Mouse (Mus musculus) embryonic facial prominence, embryonic 11.5 days (tissue): ENCODE measurements around the gene Ptges3. TPM values are rescaled to one million over a fixed set of nuclear protein-coding genes. Genes with fewer than 3 reads are reported as not detected.
"Not testable (repeated sequence)": the region's sequence is repeated elsewhere in the genome, so short reads cannot be mapped to it uniquely, and the experiment has no call there.

Experiments used
- ATAC-seq: fragments of 200-750 bp; cut with Nextera tagmentation; replicated peaks from 2 replicates; pipeline ENCODE4 v1.8.0; 2017; ENCODE audit warnings: low read depth; ENCODE audit not compliant: insufficient number of reproducible peaks, low FRiP score, low TSS enrichment
- DNase-seq: peaks from one replicate; pipeline ENCODE4 v3.0.0-alpha.2; 2015; ENCODE audit warnings: low spot score
- H3K27ac ChIP-seq: fragments of 300-500 bp; sonication (generic); replicated peaks from 2 replicates; pipeline ENCODE4 v1.5.1; 2014; ENCODE audit warnings: mild to moderate bottlenecking, low read depth, low read length, control low read depth
- H3K27me3 ChIP-seq: fragments of 300-500 bp; sonication (generic); 2 replicates; pipeline ENCODE4 v1.6.1; 2014; ENCODE audit warnings: mild to moderate bottlenecking, low read length, moderate library complexity, mixed read lengths; ENCODE audit not compliant: control insufficient read depth, insufficient read depth
- H3K36me3 ChIP-seq: fragments of 300-500 bp; sonication (generic); replicated peaks from 2 replicates; pipeline ENCODE4 v1.6.1; 2014; ENCODE audit warnings: low read depth, mild to moderate bottlenecking, low read length, moderate library complexity, mixed read lengths; ENCODE audit not compliant: control insufficient read depth, insufficient read depth
- H3K4me1 ChIP-seq: fragments of 300-500 bp; sonication (generic); 2 replicates; pipeline ENCODE4 v1.6.1; 2014; ENCODE audit warnings: low read length, mixed read lengths; ENCODE audit not compliant: control insufficient read depth, insufficient read depth
- H3K4me2 ChIP-seq: fragments of 300-500 bp; sonication (generic); 2 replicates; pipeline ENCODE4 v1.6.1; 2014; ENCODE audit warnings: low read depth, mild to moderate bottlenecking, control low read depth, low read length, moderate library complexity
- H3K4me3 ChIP-seq: fragments of 300-500 bp; sonication (generic); 2 replicates; pipeline ENCODE4 v1.5.1; 2014; ENCODE audit warnings: low read depth, low read length, control low read depth
- H3K9ac ChIP-seq: fragments of 300-500 bp; sonication (generic); replicated peaks from 2 replicates; pipeline ENCODE4 v1.6.1; 2014; ENCODE audit warnings: mild to moderate bottlenecking, control low read depth, low read length
- H3K9me3 ChIP-seq: fragments of 300-500 bp; sonication (generic); replicated peaks from 2 replicates; pipeline ENCODE4 v1.6.1; 2016; ENCODE audit warnings: mild to moderate bottlenecking, low read length, inconsistent platforms, mixed read lengths; ENCODE audit not compliant: control insufficient read depth
- WGBS: fragments of 180-500 bp; shearing (Covaris S2); extraction: QIAGEN DNeasy Blood & Tissue Kit; methylation state at CpG from one replicate; pipeline ENCODE4 v1.1.7; 2014; 5-methylcytosine and 5-hydroxymethylcytosine counted together
- polyA plus RNA-seq: library from polyadenylated mRNA; unstranded; fragments of >200 nt; fragmentation: Nextera tagmentation; extraction: Ambion mirVana; gene quantifications from 2 replicates; pipeline ENCODE4 v1.2.1, GENCODE M21; 2014

Ptges3 gene
- polyA plus RNA-seq, 1 experiment from 2014 or later, result 733 TPM

DNA sequence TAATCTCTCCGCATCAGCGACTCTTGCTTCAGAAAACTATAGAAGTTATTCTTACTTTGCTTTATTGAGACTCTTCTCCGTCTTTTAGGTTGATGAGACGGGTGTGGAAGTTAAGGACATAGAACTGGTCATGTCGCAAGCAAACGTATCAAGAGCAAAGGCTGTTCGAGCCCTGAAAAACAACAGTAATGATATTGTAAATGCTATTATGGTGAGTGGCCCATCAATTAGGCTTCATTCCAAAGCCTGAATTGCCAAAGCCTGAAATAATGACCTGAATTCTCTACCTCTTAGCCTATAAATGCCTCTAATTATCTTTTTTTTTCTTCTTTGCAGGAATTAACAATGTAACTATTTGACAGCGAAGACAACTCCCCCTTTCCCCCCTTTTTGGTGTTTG, 10.6 kb upstream of the Ptges3 start:
- H3K27me3 ChIP-seq, result no peaks in the 10 kb centered on the region
- no peak for DNase-seq
- H3K4me1 ChIP-seq, result no peaks in the 10 kb centered on the region
- no peak overlapping the region for H3K9ac ChIP-seq
- H3K9me3 ChIP-seq, result no peaks in the 10 kb centered on the region
- H3K4me2 ChIP-seq, result no peak overlapping the region
- H3K4me3 ChIP-seq, result no peak overlapping the region
- H3K27ac ChIP-seq, result no peak overlapping the region
- ATAC-seq, result no peak
- H3K36me3 ChIP-seq, result peaks cover 24% of the 10 kb centered on the region
- WGBS, result 94% methylated on average over 8 of the region's 8 CpGs

DNA sequence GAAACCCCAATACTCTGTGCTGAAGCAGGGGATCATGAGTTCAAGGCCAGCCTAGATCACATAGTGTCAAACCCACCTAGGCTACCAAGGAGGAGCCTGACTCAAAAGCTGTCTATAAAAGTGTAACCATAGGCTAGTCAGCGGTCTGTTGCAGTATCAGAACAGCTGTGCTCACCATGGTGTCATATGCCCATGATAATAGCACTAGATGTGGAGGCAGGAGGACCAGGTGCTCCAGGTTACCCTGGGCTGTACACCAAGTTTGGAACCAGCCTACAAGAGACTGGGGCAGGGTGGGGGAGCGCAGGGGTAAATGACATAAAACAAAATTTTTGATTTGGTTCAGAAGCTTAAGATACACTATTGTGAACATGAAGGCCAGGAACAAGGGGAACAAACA, 9.0 kb upstream of the Ptges3 start:
- H3K9ac ChIP-seq, result no peak overlapping the region
- H3K4me2 ChIP-seq, result no peak overlapping the region
- H3K27me3 ChIP-seq, result no peaks in the 10 kb centered on the region
- H3K4me1 ChIP-seq, result no peaks in the 10 kb centered on the region
- no peaks in the 10 kb centered on the region for H3K9me3 ChIP-seq
- no peak overlapping the region for H3K27ac ChIP-seq
- no peak for DNase-seq
- ATAC-seq, result no peak
- WGBS, result 96% methylated on average over 2 of the region's 2 CpGs
- H3K36me3 ChIP-seq, result peaks cover 22% of the 10 kb centered on the region
- H3K4me3 ChIP-seq, result no peak overlapping the region

DNA sequence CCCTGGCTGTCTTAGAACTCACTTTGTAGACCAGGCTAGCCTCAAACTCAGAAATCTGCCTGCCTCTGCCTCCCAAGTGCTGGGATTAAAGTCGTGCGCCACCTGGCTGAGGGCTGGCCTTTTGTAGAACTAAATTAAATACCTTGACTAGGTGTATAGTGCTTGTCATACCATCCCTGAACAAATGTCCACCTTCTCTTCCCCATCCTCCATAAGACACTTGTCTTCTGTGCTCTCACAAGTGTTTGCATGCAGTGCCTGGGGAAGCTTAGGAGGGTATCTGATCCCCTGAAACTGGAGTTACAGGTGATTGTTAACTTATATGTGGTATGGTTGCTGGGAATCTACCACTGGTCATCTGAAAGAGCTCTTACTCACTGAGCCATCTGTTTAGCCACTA, 8.4 kb upstream of the Ptges3 start:
- Histone ChIP-seq H3K4me3 (no peak overlapping the region), H3K4me2 (no peak overlapping the region), H3K4me1 (no peaks in the 10 kb centered on the region), H3K9ac (no peak overlapping the region), H3K36me3 (peaks cover 22% of the 10 kb centered on the region), H3K9me3 (no peaks in the 10 kb centered on the region), H3K27ac (no peak overlapping the region), H3K27me3 (no peaks in the 10 kb centered on the region)
- WGBS, result 83% methylated on average over 2 of the region's 2 CpGs
- no peak for DNase-seq
- ATAC-seq, result no peak

DNA sequence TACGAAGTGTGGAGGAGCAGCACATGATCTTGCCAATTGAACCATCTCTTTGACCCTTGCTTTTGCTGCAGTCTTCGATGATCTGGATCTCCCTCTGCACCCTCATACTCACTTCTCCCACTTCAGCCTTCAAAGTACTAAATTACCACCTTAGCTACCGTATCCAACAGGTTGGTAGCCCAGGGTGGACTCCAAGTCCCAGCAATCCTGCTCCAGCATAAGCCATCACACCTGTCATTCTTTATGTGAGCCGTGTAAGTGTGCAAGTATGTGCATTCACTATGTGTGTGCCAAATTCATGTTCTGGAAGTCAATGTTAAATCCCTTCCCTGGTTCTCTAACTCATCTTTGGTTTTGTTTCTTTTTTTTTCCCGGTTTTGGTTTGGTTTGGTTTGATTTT, 7.2 kb upstream of the Ptges3 start:
- no peak overlapping the region for H3K9ac ChIP-seq
- DNase-seq, result no peak
- H3K27me3 ChIP-seq, result no peaks in the 10 kb centered on the region
- no peaks in the 10 kb centered on the region for H3K4me1 ChIP-seq
- peaks cover 12% of the 10 kb centered on the region for H3K36me3 ChIP-seq
- H3K4me3 ChIP-seq, result no peak overlapping the region
- 95% methylated on average over 5 of the region's 5 CpGs for WGBS
- H3K27ac ChIP-seq, result no peak overlapping the region
- H3K4me2 ChIP-seq, result no peak overlapping the region
- ATAC-seq, result no peak
- H3K9me3 ChIP-seq, result no peaks in the 10 kb centered on the region

DNA sequence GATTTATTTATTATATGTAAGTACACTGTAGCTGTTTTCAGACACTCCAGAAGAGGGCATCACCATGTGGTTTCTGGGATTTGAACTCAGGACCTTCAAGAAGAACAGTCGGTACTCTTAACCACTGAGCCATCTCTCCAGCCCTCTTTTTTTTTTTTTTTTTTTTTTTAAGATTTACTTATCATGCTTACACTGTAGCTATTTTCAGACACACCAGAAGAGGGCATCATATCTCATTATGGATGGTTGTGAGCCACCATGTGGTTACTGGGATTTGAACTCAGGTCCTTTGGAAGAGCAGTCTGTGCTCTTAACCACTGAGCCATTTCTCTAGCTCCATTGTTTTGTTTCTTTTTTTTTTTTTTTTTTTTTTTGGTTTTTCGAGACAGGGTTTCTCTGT, 6.6 kb upstream of the Ptges3 start:
- H3K27ac ChIP-seq, DNase-seq, H3K4me2 ChIP-seq, H3K27me3 ChIP-seq, H3K9me3 ChIP-seq, ATAC-seq, H3K36me3 ChIP-seq, H3K4me1 ChIP-seq, H3K9ac ChIP-seq, H3K4me3 ChIP-seq: not testable (repeated sequence)
- WGBS, result 100% methylated on average over 1 of the region's 2 CpGs

DNA sequence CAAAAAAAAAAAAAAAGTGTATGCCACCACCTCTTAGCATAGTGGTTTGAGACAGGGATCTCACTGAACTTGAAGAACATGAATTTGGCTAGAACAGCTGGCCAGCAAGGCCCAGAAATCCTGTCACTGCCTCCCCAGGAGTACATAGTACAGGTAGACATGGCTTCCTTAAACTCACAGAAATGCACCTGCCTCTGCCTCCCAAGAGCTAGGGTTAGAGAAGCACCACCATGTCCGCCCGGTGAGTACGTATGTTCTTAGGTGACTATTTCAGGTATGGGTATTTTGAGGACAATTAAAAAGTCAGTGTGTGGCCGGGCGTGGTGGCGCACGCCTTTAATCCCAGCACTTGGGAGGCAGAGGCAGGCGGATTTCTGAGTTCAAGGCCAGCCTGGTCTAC, 5.8 kb upstream of the Ptges3 start:
- H3K27ac ChIP-seq, result no peak overlapping the region
- H3K9me3 ChIP-seq, result no peaks in the 10 kb centered on the region
- WGBS, result 91% methylated on average over 8 of the region's 8 CpGs
- H3K9ac ChIP-seq, result no peak overlapping the region
- H3K4me1 ChIP-seq, result no peaks in the 10 kb centered on the region
- no peak overlapping the region for H3K4me2 ChIP-seq
- H3K4me3 ChIP-seq, result no peak overlapping the region
- ATAC-seq, result no peak
- DNase-seq, result no peak
- peaks cover 9% of the 10 kb centered on the region for H3K36me3 ChIP-seq
- H3K27me3 ChIP-seq, result no peaks in the 10 kb centered on the region

DNA sequence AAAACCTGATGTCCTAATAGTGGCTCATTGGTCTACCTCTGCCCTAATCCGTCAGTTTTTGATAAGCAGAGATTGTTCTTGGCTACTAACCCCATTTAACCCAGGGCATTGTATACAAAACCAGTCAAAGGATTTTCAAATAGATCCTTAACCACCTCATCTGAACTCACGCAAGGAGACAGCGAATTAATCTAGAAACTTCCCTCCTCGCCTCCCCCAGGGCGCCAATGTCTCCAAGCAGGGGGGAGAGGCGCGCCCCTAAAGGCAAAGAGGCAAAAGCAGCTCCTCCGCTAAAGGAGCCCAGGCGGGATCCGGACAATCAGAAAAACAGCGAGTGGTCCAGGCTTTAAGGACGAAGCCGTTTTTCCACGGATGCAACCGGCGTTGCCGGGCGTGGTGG, 570 bp upstream of the Ptges3 start:
- H3K4me2 ChIP-seq, result peak overlapping the region; percentile 91
- H3K36me3 ChIP-seq, result no peaks in the 10 kb centered on the region
- peaks cover 3% of the 10 kb centered on the region for H3K4me1 ChIP-seq
- peak overlapping the region; percentile 97 for H3K9ac ChIP-seq
- WGBS, result 2% methylated on average over 18 of the region's 18 CpGs
- ATAC-seq (no peak; the same call in 1 of the 2 replicates), DNase-seq (no peak)
- H3K4me3 ChIP-seq, result peak overlapping the region; percentile 98
- H3K27me3 ChIP-seq, result no peaks in the 10 kb centered on the region
- H3K27ac ChIP-seq, result peak overlapping the region; percentile 99
- no peaks in the 10 kb centered on the region for H3K9me3 ChIP-seq

DNA sequence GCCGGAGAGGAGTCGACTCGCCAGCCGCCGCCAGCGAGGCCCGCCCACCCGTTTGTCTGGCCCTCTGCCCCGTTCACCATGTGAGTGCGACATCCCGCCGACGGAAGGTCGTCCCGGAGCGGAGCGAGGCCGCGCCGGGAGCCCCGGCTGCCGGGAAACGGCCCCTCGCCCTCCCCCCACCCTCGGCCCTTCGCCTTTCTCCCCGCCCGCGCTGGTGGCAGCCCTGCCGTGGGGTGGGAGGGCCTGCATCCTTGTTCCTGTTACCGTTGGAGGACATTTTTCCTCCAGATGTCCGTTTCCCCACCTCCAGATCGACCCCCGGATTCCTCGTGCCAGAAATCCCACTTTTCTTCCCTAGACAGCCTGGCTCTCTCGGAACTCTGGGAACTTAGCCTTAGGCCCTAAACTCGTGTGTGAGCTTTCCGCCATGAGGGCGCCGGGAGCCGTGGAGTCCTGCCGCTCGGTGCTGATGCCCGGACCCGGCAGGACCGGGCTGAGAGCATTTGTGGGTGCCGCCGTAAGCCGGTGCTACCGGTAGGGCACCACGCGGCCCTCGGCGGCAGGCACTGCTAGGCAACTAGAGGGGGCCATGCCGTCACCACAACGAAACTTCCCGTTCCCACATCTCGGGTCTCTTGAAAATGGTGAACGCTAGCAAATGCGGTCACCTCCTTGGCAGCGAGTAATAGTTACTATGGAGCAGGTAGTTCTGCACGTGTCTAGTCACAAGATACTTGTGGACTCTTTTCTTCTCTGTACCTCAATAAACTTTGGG, 640 bp downstream of the Ptges3 start:
- H3K27me3 ChIP-seq, result no peaks in the 10 kb centered on the region
- peak overlapping the region; percentile 98 for H3K4me3 ChIP-seq
- H3K27ac ChIP-seq, result peak overlapping the region; percentile 99
- under 1% methylated on average over 40 of the region's 62 CpGs for WGBS
- no peaks in the 10 kb centered on the region for H3K9me3 ChIP-seq
- peak; percentile 57 for DNase-seq
- H3K9ac ChIP-seq, result peak overlapping the region; percentile 97
- H3K4me2 ChIP-seq, result peak overlapping the region; percentile 91
- ATAC-seq, result peak; percentile 39
- H3K4me1 ChIP-seq, result peaks cover 3% of the 10 kb centered on the region
- H3K36me3 ChIP-seq, result peaks cover 5% of the 10 kb centered on the region; the same call in 1 of the 2 replicates
